ENCODE assay signal across 17 mouse cellular contexts in the genomic region with DNA sequence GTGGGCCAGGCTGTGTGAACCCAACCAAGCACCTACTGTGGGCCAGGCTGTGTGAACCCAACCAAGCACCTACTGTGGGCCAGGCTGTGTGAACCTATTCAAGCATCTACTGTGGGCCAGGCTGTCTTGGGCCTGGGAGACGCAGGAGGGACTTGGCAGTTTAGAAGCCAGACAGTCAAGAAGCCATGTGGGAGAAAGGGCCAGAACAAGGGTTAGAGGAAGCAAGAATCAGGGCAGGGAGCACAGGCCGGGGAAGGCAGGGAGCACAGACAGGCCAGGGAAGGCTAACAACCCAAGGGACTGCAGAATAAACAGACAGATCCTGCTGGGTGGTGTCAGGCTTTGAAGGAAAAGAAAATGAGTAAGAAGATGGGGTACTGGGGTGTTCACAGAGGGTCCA.
"Had no signal": no experiment of that assay in that cellular context is flagged by ENCODE, and none has a peak within 500 bp of the region (broad histone marks: within the 10 kb centered on the region; RNA-seq: fewer than 3 reads in every experiment).

No protein-coding gene starts in this region.

- H3K36me3 ChIP-seq: liver, embryonic 12.5 days; liver, embryonic 15.5 days; lung, embryonic 15.5 days had no signal

- H3K4me2 ChIP-seq: limb, embryonic 13.5 days; liver, embryonic 12.5 days; liver, embryonic 15.5 days; lung, embryonic 15.5 days; midbrain, embryonic 11.5 days; neural tube, embryonic 12.5 days; neural tube, embryonic 15.5 days; stomach, embryonic 15.5 days had no signal

- H3K9me3 ChIP-seq: limb, embryonic 13.5 days; liver, embryonic 12.5 days; liver, embryonic 15.5 days; lung, embryonic 15.5 days; megakaryocyte, embryonic 14.5 days; neural tube, embryonic 12.5 days; neural tube, embryonic 15.5 days; stomach, embryonic 15.5 days had no signal

- H3K27me3 ChIP-seq: limb, embryonic 13.5 days; liver, embryonic 12.5 days; liver, embryonic 15.5 days; neural tube, embryonic 12.5 days; stomach, embryonic 15.5 days had no signal

- DNase-seq: layer of hippocampus, postnatal 36 days; liver; midbrain, embryonic 14.5 days; right cerebral cortex, adult 18-20 months; right cerebral cortex, postnatal 14 days; right cerebral cortex, postnatal 4 days; thymus, postnatal 25 days had no signal

- H3K4me3 ChIP-seq: left cerebral cortex, adult 2 months; limb, embryonic 13.5 days; liver, embryonic 12.5 days; liver, embryonic 15.5 days; lung, embryonic 15.5 days; megakaryocyte, embryonic 14.5 days; neural tube, embryonic 12.5 days; neural tube, embryonic 15.5 days; stomach, embryonic 15.5 days had no signal

- H3K9ac ChIP-seq: limb, embryonic 13.5 days; liver, embryonic 12.5 days; liver, embryonic 15.5 days; lung, embryonic 15.5 days; neural tube, embryonic 12.5 days; neural tube, embryonic 15.5 days; stomach, embryonic 15.5 days had no signal

- H3K27ac ChIP-seq: left cerebral cortex, adult 2 months; limb, embryonic 13.5 days; liver, embryonic 12.5 days; liver, embryonic 15.5 days; lung, embryonic 15.5 days; neural tube, embryonic 12.5 days; neural tube, embryonic 15.5 days; stomach, embryonic 15.5 days had no signal

- ATAC-seq: liver, embryonic 12.5 days had no signal

- H3K4me1 ChIP-seq: liver, embryonic 12.5 days; liver, embryonic 15.5 days; megakaryocyte, embryonic 14.5 days had no signal
